Mouse (Mus musculus): Measurements from ENCODE around the gene Rab12.

DNA sequence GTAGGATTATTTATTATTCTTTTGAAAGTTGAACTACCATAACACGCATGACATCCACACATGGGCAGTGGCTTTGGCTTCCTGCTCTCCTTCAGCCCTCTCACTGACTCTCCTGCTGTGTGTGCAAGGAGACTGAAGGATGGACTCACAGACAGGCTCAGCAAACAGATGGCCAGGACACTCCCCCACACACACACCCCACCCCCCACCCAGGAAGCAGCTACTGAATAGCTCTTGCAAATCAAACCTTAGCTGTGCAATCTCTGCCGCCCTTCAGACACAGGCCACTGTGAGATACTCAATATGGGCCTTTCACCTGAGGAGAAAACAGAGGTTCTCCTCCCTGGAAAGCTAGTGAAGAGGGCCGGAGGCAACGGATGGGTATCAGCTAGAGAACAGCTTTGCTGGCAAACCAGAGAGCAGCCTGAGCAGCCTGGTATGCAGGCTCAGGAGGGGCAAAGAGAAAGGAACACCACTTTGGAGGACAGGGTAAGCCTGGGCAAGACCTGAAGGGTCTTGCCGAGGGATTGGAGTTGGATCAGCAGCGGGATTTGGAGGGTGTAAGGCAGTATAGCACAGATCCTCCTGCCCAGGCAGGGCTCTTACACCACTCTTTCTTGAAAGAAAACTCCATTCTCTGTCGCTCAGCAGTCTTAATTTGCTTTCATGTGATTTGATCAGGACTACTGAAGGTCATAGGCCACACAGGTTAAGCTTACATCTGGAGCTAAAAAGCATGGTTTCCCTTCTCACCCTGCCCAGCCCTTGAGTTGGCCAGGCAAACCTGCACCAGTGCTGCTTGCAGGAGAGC is 73.1 kb downstream of the Rab12 start:
- no peak for TF ChIP-seq CTCF (IDR thresholded peaks at IDR 0.05; ENCODE audit: low read depth, low read length)
- no peak for TF ChIP-seq GATA1 (IDR thresholded peaks at IDR 0.05; ENCODE audit: borderline replicate concordance, low read length)
- no peak for TF ChIP-seq GATA2 (IDR thresholded peaks at IDR 0.05; ENCODE audit: borderline replicate concordance, low read depth, low read length)
- TF ChIP-seq TAL1 (conservative IDR thresholded peaks at IDR 0.05; ENCODE audit: low read depth, low read length) = no peak

All from G1E (cell line).